Mouse (Mus musculus) left cerebral cortex, adult 2 months (tissue): ENCODE results near the gene Nos1. TPM values are rescaled to one million over a fixed set of nuclear protein-coding genes. Genes with fewer than 3 reads are reported as not detected.
A peak's percentile ranks its signal among the peaks of the same experiment; 100 is the strongest.

Source experiments
- DNase-seq, 2 experiments: peaks; one replicate each; pipeline ENCODE4 v3.0.0; 2021 to 2022; ENCODE audit warnings: low spot score in 2 of 2, mixed read lengths in 1 of 2; ENCODE audit errors: extremely low spot score in 1 of 2
- H3K27ac ChIP-seq: fragments of 200-600 bp; 2 replicates; pipeline ENCODE4 v1.8.1; 2022
- H3K4me3 ChIP-seq: fragments of 200-600 bp; 2 replicates; pipeline ENCODE4 v1.8.1; 2022
- CTCF ChIP-seq: fragments of 200-600 bp; IDR thresholded peaks from 2 replicates; pipeline ENCODE4 v1.8.1; 2022; ENCODE audit warnings: antibody characterized with exemption, mild to moderate bottlenecking, moderate library complexity
- intact Hi-C: fragments of 180-260 bp; cut with DNase I; formaldehyde crosslinking; loops from one replicate; pipeline ENCODE4 v1.15.1; 2025
- total RNA-seq, 2 experiments: library from RNA; stranded (reverse); gene quantifications; 2 replicates each; pipeline ENCODE4 v1.2.3; 2021

Gene Nos1
- total RNA-seq, 2 experiments from 2014 or later = 34.5 to 41.2 TPM

- TF ChIP-seq CTCF = no peak
- no peak for DNase-seq
- intact Hi-C loops = no loop called here
- Histone ChIP-seq H3K4me3 (no peak overlapping the region), H3K27ac (no peak overlapping the region)
These were observed 21.3 kb downstream of the Nos1 start for GRCm38 (mm10) chr5:117802071-117802521.

GRCm38 (mm10) chr5:117803551-117803950 is 22.7 kb downstream of the Nos1 start:
- Histone ChIP-seq H3K4me3 (no peak overlapping the region), H3K27ac (no peak overlapping the region)
- TF ChIP-seq CTCF = no peak
- DNase-seq = peak in 1 of 2 experiments; percentile 25
- intact Hi-C loops = no loop called here

GRCm38 (mm10) chr5:117810930-117811329 is 30.1 kb downstream of the Nos1 start:
- Histone ChIP-seq H3K4me3 (no peak overlapping the region), H3K27ac (no peak overlapping the region)
- intact Hi-C loops = no loop called here
- no peak for TF ChIP-seq CTCF
- DNase-seq = no peak

- intact Hi-C loops = no loop called here
- no peak for TF ChIP-seq CTCF
- no peak overlapping the region for H3K4me3 ChIP-seq
- no peak overlapping the region for H3K27ac ChIP-seq
- no peak for DNase-seq
These were observed 38.0 kb downstream of the Nos1 start for GRCm38 (mm10) chr5:117818800-117819199.

GRCm38 (mm10) chr5:117820445-117820844 is 39.6 kb downstream of the Nos1 start:
- no peak overlapping the region for H3K27ac ChIP-seq
- no peak overlapping the region for H3K4me3 ChIP-seq
- intact Hi-C loops = no loop called here
- DNase-seq = no peak
- TF ChIP-seq CTCF = no peak

GRCm38 (mm10) chr5:117823811-117824210 is 43.0 kb downstream of the Nos1 start:
- DNase-seq = no peak
- H3K4me3 ChIP-seq = no peak overlapping the region
- intact Hi-C loops = no loop called here
- TF ChIP-seq CTCF = no peak
- no peak overlapping the region for H3K27ac ChIP-seq

GRCm38 (mm10) chr5:117824486-117824885 is 43.7 kb downstream of the Nos1 start:
- no peak for DNase-seq
- intact Hi-C loops = no loop called here
- TF ChIP-seq CTCF = peak; percentile 38
- Histone ChIP-seq H3K27ac (no peak overlapping the region), H3K4me3 (no peak overlapping the region)

- TF ChIP-seq CTCF = no peak
- DNase-seq = no peak
- intact Hi-C loops = no loop called here
- H3K4me3 ChIP-seq = no peak overlapping the region
- H3K27ac ChIP-seq = no peak overlapping the region
These were observed 44.5 kb downstream of the Nos1 start for GRCm38 (mm10) chr5:117825336-117825735.

- Histone ChIP-seq H3K4me3 (no peak overlapping the region), H3K27ac (no peak overlapping the region)
- intact Hi-C loops = no loop called here
- no peak for TF ChIP-seq CTCF
- DNase-seq = no peak
These were observed 46.5 kb downstream of the Nos1 start for GRCm38 (mm10) chr5:117827366-117827765.

- intact Hi-C loops = loop anchor here (1.0 to 2.0 kb wide), 2 partner anchors 223 to 320 kb away; no protein-coding TSS in a partner anchor
- Histone ChIP-seq H3K4me3 (no peak overlapping the region), H3K27ac (no peak overlapping the region)
- DNase-seq = peak; percentile 67 to 83
- TF ChIP-seq CTCF = peak; percentile 99
These were observed 56.1 kb downstream of the Nos1 start for GRCm38 (mm10) chr5:117836930-117837329.

- no peak for TF ChIP-seq CTCF
- intact Hi-C loops = loop anchor here (2.0 kb wide), 1 partner anchor 321 kb away; no protein-coding TSS in a partner anchor
- Histone ChIP-seq H3K4me3 (no peak overlapping the region), H3K27ac (no peak overlapping the region)
- DNase-seq = no peak
These were observed 56.9 kb downstream of the Nos1 start for GRCm38 (mm10) chr5:117837731-117838130.

GRCm38 (mm10) chr5:117839501-117839900 is 58.7 kb downstream of the Nos1 start:
- no peak for TF ChIP-seq CTCF
- no peak for DNase-seq

GRCm38 (mm10) chr5:117840203-117840602 is 59.4 kb downstream of the Nos1 start:
- intact Hi-C loops = loop anchor here (2.0 kb wide), 1 partner anchor 93 kb away; no protein-coding TSS in a partner anchor
- no peak for DNase-seq
- H3K4me3 ChIP-seq = no peak overlapping the region
- TF ChIP-seq CTCF = no peak
- no peak overlapping the region for H3K27ac ChIP-seq

More at GRCm38 (mm10) chr5:117839501-117839900, 58.7 kb downstream of the Nos1 start:
- Histone ChIP-seq H3K4me3 (no peak overlapping the region), H3K27ac (no peak overlapping the region)
- intact Hi-C loops = no loop called here
